Mouse (Mus musculus): Measurements from ENCODE around the gene Sstr3. TPM values are rescaled to one million over a fixed set of nuclear protein-coding genes. Genes with fewer than 3 reads are reported as not detected.

Sstr3 gene
- polyA plus RNA-seq (2015; fragmentation: Nextera tagmentation; extraction: Ambion mirVana) = 0.02 and 0.08 TPM in 2 replicates

- no peaks in the 10 kb centered on the region for H3K4me1 ChIP-seq (replicated peaks; ENCODE audit: control insufficient read depth, insufficient read depth)
- DNase-seq (ENCODE audit: low spot score) = no peak
- H3K36me3 ChIP-seq (ENCODE audit: control insufficient read depth, insufficient read depth, low read length) = no peaks in the 10 kb centered on the region
- WGBS = 10% methylated on average over 14 of the region's 14 CpGs
- ATAC-seq (ENCODE audit: low FRiP score, low TSS enrichment) = no peak
- H3K27ac ChIP-seq (replicated peaks) = no peak within 1 kb of the TSS
- H3K9ac ChIP-seq (ENCODE audit: low read length) = no peak within 1 kb of the TSS
- no peaks in the 10 kb centered on the region for H3K27me3 ChIP-seq (ENCODE audit: control insufficient read depth, insufficient read depth, low read length)
- H3K4me2 ChIP-seq (replicated peaks; ENCODE audit: low read depth) = 0 out of 2 replicates have a peak within 1 kb of the TSS, but pooled peaks have one; percentile 5
- TF ChIP-seq CTCF (IDR thresholded peaks at IDR 0.05; ENCODE audit: low read depth) (no peak), EP300 (optimal IDR thresholded peaks at IDR 0.05) (no peak)
- no peaks in the 10 kb centered on the region for H3K9me3 ChIP-seq (ENCODE audit: control insufficient read depth, low read length)
- H3K4me3 ChIP-seq (ENCODE audit: low read depth, low read length) = no peak within 1 kb of the TSS
These were observed at the start of gene Sstr3 for GRCm38 (mm10) chr15:78544561-78545001. Gene Sstr3 (minus strand): TSS chr15:78544685.

- WGBS = 78% methylated on average over 7 of the region's 7 CpGs
- TF ChIP-seq CTCF (IDR thresholded peaks at IDR 0.05; ENCODE audit: low read depth) (no peak), EP300 (optimal IDR thresholded peaks at IDR 0.05) (no peak)
- H3K4me2 ChIP-seq (replicated peaks; ENCODE audit: low read depth) = no peak overlapping the region
- ATAC-seq (ENCODE audit: low FRiP score, low TSS enrichment) = no peak
- no peak for DNase-seq (ENCODE audit: low spot score)
- no peaks in the 10 kb centered on the region for H3K27me3 ChIP-seq (ENCODE audit: control insufficient read depth, insufficient read depth, low read length)
- H3K36me3 ChIP-seq (ENCODE audit: control insufficient read depth, insufficient read depth, low read length) = no peaks in the 10 kb centered on the region
- no peak overlapping the region for H3K27ac ChIP-seq (replicated peaks)
- H3K4me1 ChIP-seq (replicated peaks; ENCODE audit: control insufficient read depth, insufficient read depth) = no peaks in the 10 kb centered on the region
- H3K9ac ChIP-seq (ENCODE audit: low read length) = no peak overlapping the region
- no peaks in the 10 kb centered on the region for H3K9me3 ChIP-seq (ENCODE audit: control insufficient read depth, low read length)
- H3K4me3 ChIP-seq (ENCODE audit: low read depth, low read length) = no peak overlapping the region
These were observed 49.5 kb upstream of the Sstr3 start for GRCm38 (mm10) chr15:78593896-78594425.

- no peak overlapping the region for H3K9ac ChIP-seq (ENCODE audit: low read length)
- no peak overlapping the region for H3K4me3 ChIP-seq (ENCODE audit: low read depth, low read length)
- no peaks in the 10 kb centered on the region for H3K36me3 ChIP-seq (ENCODE audit: control insufficient read depth, insufficient read depth, low read length)
- H3K27me3 ChIP-seq (ENCODE audit: control insufficient read depth, insufficient read depth, low read length) = no peaks in the 10 kb centered on the region
- H3K9me3 ChIP-seq (ENCODE audit: control insufficient read depth, low read length) = no peaks in the 10 kb centered on the region
- ATAC-seq (ENCODE audit: low FRiP score, low TSS enrichment) = no peak
- no peak for DNase-seq (ENCODE audit: low spot score)
- WGBS = 79% methylated on average over 14 of the region's 14 CpGs
- no peak overlapping the region for H3K4me2 ChIP-seq (replicated peaks; ENCODE audit: low read depth)
- no peaks in the 10 kb centered on the region for H3K4me1 ChIP-seq (replicated peaks; ENCODE audit: control insufficient read depth, insufficient read depth)
- no peak for TF ChIP-seq CTCF (IDR thresholded peaks at IDR 0.05; ENCODE audit: low read depth)
- TF ChIP-seq EP300 (optimal IDR thresholded peaks at IDR 0.05) = no peak
- no peak overlapping the region for H3K27ac ChIP-seq (replicated peaks)
These were observed 48.0 kb upstream of the Sstr3 start for GRCm38 (mm10) chr15:78592452-78592968.

- DNase-seq (ENCODE audit: low spot score) = no peak
- TF ChIP-seq CTCF (IDR thresholded peaks at IDR 0.05; ENCODE audit: low read depth) = no peak
These were observed 47.4 kb upstream of the Sstr3 start for GRCm38 (mm10) chr15:78591680-78592451.

GRCm38 (mm10) chr15:78590785-78591184 lies 46.3 kb upstream of the Sstr3 start:
- no peak overlapping the region for H3K4me2 ChIP-seq (replicated peaks; ENCODE audit: low read depth)
- ATAC-seq (ENCODE audit: low FRiP score, low TSS enrichment) = no peak

More at GRCm38 (mm10) chr15:78591680-78592451, 47.4 kb upstream of the Sstr3 start:
- no peaks in the 10 kb centered on the region for H3K36me3 ChIP-seq (ENCODE audit: control insufficient read depth, insufficient read depth, low read length)
- H3K27ac ChIP-seq (replicated peaks) = no peak overlapping the region
- H3K9ac ChIP-seq (ENCODE audit: low read length) = no peak overlapping the region
- no peak overlapping the region for H3K4me3 ChIP-seq (ENCODE audit: low read depth, low read length)
- WGBS = 51% methylated on average over 15 of the region's 15 CpGs
- no peak overlapping the region for H3K4me2 ChIP-seq (replicated peaks; ENCODE audit: low read depth)
- no peak for ATAC-seq (ENCODE audit: low FRiP score, low TSS enrichment)
- no peaks in the 10 kb centered on the region for H3K27me3 ChIP-seq (ENCODE audit: control insufficient read depth, insufficient read depth, low read length)
- H3K9me3 ChIP-seq (ENCODE audit: control insufficient read depth, low read length) = no peaks in the 10 kb centered on the region
- H3K4me1 ChIP-seq (replicated peaks; ENCODE audit: control insufficient read depth, insufficient read depth) = no peaks in the 10 kb centered on the region

GRCm38 (mm10) chr15:78589936-78590335 lies 45.5 kb upstream of the Sstr3 start:
- Histone ChIP-seq H3K9me3 (ENCODE audit: control insufficient read depth, low read length) (no peaks in the 10 kb centered on the region), H3K4me2 (replicated peaks; ENCODE audit: low read depth) (no peak overlapping the region), H3K9ac (ENCODE audit: low read length) (no peak overlapping the region), H3K36me3 (ENCODE audit: control insufficient read depth, insufficient read depth, low read length) (no peaks in the 10 kb centered on the region), H3K27ac (replicated peaks) (no peak overlapping the region), H3K4me3 (ENCODE audit: low read depth, low read length) (no peak overlapping the region), H3K4me1 (replicated peaks; ENCODE audit: control insufficient read depth, insufficient read depth) (no peaks in the 10 kb centered on the region), H3K27me3 (ENCODE audit: control insufficient read depth, insufficient read depth, low read length) (no peaks in the 10 kb centered on the region)
- no peak for DNase-seq (ENCODE audit: low spot score)
- no peak for TF ChIP-seq EP300 (optimal IDR thresholded peaks at IDR 0.05)
- no peak for TF ChIP-seq CTCF (IDR thresholded peaks at IDR 0.05; ENCODE audit: low read depth)
- no peak for ATAC-seq (ENCODE audit: low FRiP score, low TSS enrichment)
- 62% methylated on average over 6 of the region's 6 CpGs for WGBS

More at GRCm38 (mm10) chr15:78590785-78591184, 46.3 kb upstream of the Sstr3 start:
- no peak overlapping the region for H3K27ac ChIP-seq (replicated peaks)
- H3K36me3 ChIP-seq (ENCODE audit: control insufficient read depth, insufficient read depth, low read length) = no peaks in the 10 kb centered on the region
- no peaks in the 10 kb centered on the region for H3K4me1 ChIP-seq (replicated peaks; ENCODE audit: control insufficient read depth, insufficient read depth)
- no peak for TF ChIP-seq EP300 (optimal IDR thresholded peaks at IDR 0.05)
- TF ChIP-seq CTCF (IDR thresholded peaks at IDR 0.05; ENCODE audit: low read depth) = peak; percentile 36
- H3K4me3 ChIP-seq (ENCODE audit: low read depth, low read length) = no peak overlapping the region
- no peak for DNase-seq (ENCODE audit: low spot score)
- H3K27me3 ChIP-seq (ENCODE audit: control insufficient read depth, insufficient read depth, low read length) = no peaks in the 10 kb centered on the region
- H3K9me3 ChIP-seq (ENCODE audit: control insufficient read depth, low read length) = no peaks in the 10 kb centered on the region
- WGBS = 75% methylated on average over 6 of the region's 6 CpGs
- no peak overlapping the region for H3K9ac ChIP-seq (ENCODE audit: low read length)
